ENCODE assay signal across 15 mouse cellular contexts in genomic region chr16:92117337-92118209, GRCm38 (mm10). TPM values are rescaled to one million over a fixed set of nuclear protein-coding genes. Genes with fewer than 3 reads are reported as not detected.
DNase-seq lines count a peak whose midpoint lies in the region; ATAC-seq and TF ChIP-seq lines count a peak whose summit lies in the region.
"Had no signal": no experiment of that assay in that cellular context is flagged by ENCODE, and none has a peak within 500 bp of the region (broad histone marks: within the 10 kb centered on the region; RNA-seq: fewer than 3 reads in every experiment).

No protein-coding gene starts in this region.

- H3K27ac ChIP-seq in heart, embryonic 12.5 days (ENCODE audit: poor library complexity, severe bottlenecking) = no peak overlapping the region
- peak overlapping the region; percentile 83 for H3K27ac ChIP-seq in midbrain, embryonic 15.5 days
- no peak overlapping the region for H3K27ac ChIP-seq in thymus, adult 2 months (ENCODE audit: control insufficient read depth, insufficient read depth, low read length)
- H3K27ac ChIP-seq: stomach, embryonic 15.5 days had no signal

- no peak overlapping the region for H3K9ac ChIP-seq in heart, embryonic 12.5 days
- no peak overlapping the region for H3K9ac ChIP-seq in midbrain, embryonic 15.5 days
- H3K9ac ChIP-seq: kidney, embryonic 15.5 days; lung, embryonic 14.5 days; stomach, embryonic 15.5 days had no signal

- no peaks in the 10 kb centered on the region for H3K27me3 ChIP-seq in heart, embryonic 12.5 days (replicated peaks)
- no peaks in the 10 kb centered on the region for H3K27me3 ChIP-seq in midbrain, embryonic 15.5 days (replicated peaks)
- no peaks in the 10 kb centered on the region for H3K27me3 ChIP-seq in thymus, adult 2 months (ENCODE audit: control insufficient read depth, insufficient read depth, low read length)
- H3K27me3 ChIP-seq: kidney, embryonic 15.5 days; stomach, embryonic 15.5 days had no signal

- 62% methylated on average over 9 of the region's 9 CpGs for WGBS in heart, embryonic 12.5 days
- WGBS in midbrain, embryonic 15.5 days = 44% methylated on average over 9 of the region's 9 CpGs
- whole genome bisulfite sequencing in thymus, adult 2 months = 95% methylated on average over 9 of the region's 9 CpGs

- peak; percentile 19 to 25 for DNase-seq in heart, postnatal 10 days
- DNase-seq in 416B (ENCODE audit: low read depth) (peak; percentile 20), MN1 (ENCODE audit: low spot score) (peak; percentile 94)
- no peak for DNase-seq in thymus, adult 2 months
- no peak for DNase-seq in urinary bladder, postnatal 36 days (ENCODE audit: low spot score in 2 of 2)
- DNase-seq: gastrocnemius, postnatal 25 days; lung, embryonic 14.5 days; right cerebral cortex, postnatal 4 days had no signal

- no peak for TF ChIP-seq CTCF in thymus, adult 2 months (IDR thresholded peaks at IDR 0.05; ENCODE audit: borderline replicate concordance, control insufficient read depth, extremely low read depth, insufficient read depth, low read length, poor library complexity)

- no peak for ATAC-seq in heart, embryonic 12.5 days (ENCODE audit: insufficient number of reproducible peaks, low FRiP score)
- no peak for ATAC-seq in midbrain, embryonic 15.5 days (replicated peaks)

- H3K9me3 ChIP-seq in heart, embryonic 12.5 days (replicated peaks) = no peaks in the 10 kb centered on the region
- H3K9me3 ChIP-seq in midbrain, embryonic 15.5 days = no peaks in the 10 kb centered on the region
- H3K9me3 ChIP-seq: kidney, embryonic 15.5 days; stomach, embryonic 15.5 days had no signal

- H3K4me3 ChIP-seq in heart, embryonic 12.5 days = no peak overlapping the region
- no peak overlapping the region for H3K4me3 ChIP-seq in midbrain, embryonic 15.5 days
- no peak overlapping the region for H3K4me3 ChIP-seq in thymus, adult 2 months (ENCODE audit: control insufficient read depth, insufficient read depth, low read length)
- H3K4me3 ChIP-seq: kidney, embryonic 15.5 days; stomach, embryonic 15.5 days had no signal

- intact Hi-C loops in heart, postnatal 10 days (cut with DNase I) = no loop called here

- peaks cover 6% of the 10 kb centered on the region for H3K36me3 ChIP-seq in heart, embryonic 12.5 days
- H3K36me3 ChIP-seq in midbrain, embryonic 15.5 days (replicated peaks) = no peaks in the 10 kb centered on the region
- H3K36me3 ChIP-seq in thymus, adult 2 months (ENCODE audit: control insufficient read depth, insufficient read depth, low read length) = peaks cover 4% of the 10 kb centered on the region; the same call in 1 of the 2 replicates

- peaks cover 35% of the 10 kb centered on the region for H3K4me1 ChIP-seq in heart, embryonic 12.5 days (replicated peaks)
- peaks cover 34% of the 10 kb centered on the region for H3K4me1 ChIP-seq in midbrain, embryonic 15.5 days
- H3K4me1 ChIP-seq in thymus, adult 2 months (replicated peaks; ENCODE audit: control insufficient read depth, insufficient read depth, low read length) = no peaks in the 10 kb centered on the region
- H3K4me1 ChIP-seq: stomach, embryonic 15.5 days had no signal

- TF ChIP-seq POLR2A in thymus, adult 2 months (IDR thresholded peaks at IDR 0.05; ENCODE audit: control insufficient read depth, extremely low read depth, insufficient read depth, low read length, poor library complexity) = no peak

- H3K4me2 ChIP-seq in heart, embryonic 12.5 days = no peak overlapping the region
- no peak overlapping the region for H3K4me2 ChIP-seq in midbrain, embryonic 15.5 days
- H3K4me2 ChIP-seq: kidney, embryonic 15.5 days; lung, embryonic 14.5 days; stomach, embryonic 15.5 days had no signal

RNA-seq across cellular contexts. Expression of gene Slc5a3, which starts 59.5 kb away (rescaled TPM):
- total RNA-seq in heart, postnatal 10 days (2021) = 1 to 10 TPM; 4.5 to 5.0 TPM
- polyA plus RNA-seq in heart, embryonic 12.5 days (2016; fragmentation: Nextera tagmentation; extraction: Ambion mirVana) = 5.9 and 6.4 TPM in 2 replicates
- polyA plus RNA-seq in midbrain, embryonic 15.5 days (2015; fragmentation: Nextera tagmentation; extraction: Ambion mirVana) = 18.3 and 21.3 TPM in 2 replicates
- polyA plus RNA-seq in thymus, adult 2 months (2012; rRNA removed) = 3.2 and 3.5 TPM in 2 replicates

RNA-seq across cellular contexts. Expression of gene Gm49711, which starts 59.5 kb away (rescaled TPM):
- total RNA-seq in heart, postnatal 10 days (2021) = not detected
- polyA plus RNA-seq in heart, embryonic 12.5 days (2016; fragmentation: Nextera tagmentation; extraction: Ambion mirVana) = 0.15 TPM in 1 of 2 replicates, not detected in the other
- polyA plus RNA-seq in midbrain, embryonic 15.5 days (2015; fragmentation: Nextera tagmentation; extraction: Ambion mirVana) = 0.72 and 0.73 TPM in 2 replicates
- polyA plus RNA-seq in thymus, adult 2 months (2012; rRNA removed) = not detected in 2 replicates
- total RNA-seq: common myeloid progenitor, adult 5-6 weeks; gastrocnemius, postnatal 25 days; megakaryocyte, adult 5-6 weeks had no signal
- polyA plus RNA-seq: lung, embryonic 14.5 days; neural tube, embryonic 11.5 days; stomach, embryonic 15.5 days had no signal

RNA-seq across cellular contexts. Expression of gene Mrps6, which starts 59.5 kb away (rescaled TPM):
- total RNA-seq in heart, postnatal 10 days (2021) = 10 to 100 TPM; 46.8 to 50.3 TPM
- polyA plus RNA-seq in heart, embryonic 12.5 days (2016; fragmentation: Nextera tagmentation; extraction: Ambion mirVana) = 112 and 118 TPM in 2 replicates
- polyA plus RNA-seq in midbrain, embryonic 15.5 days (2015; fragmentation: Nextera tagmentation; extraction: Ambion mirVana) = 156 and 163 TPM in 2 replicates
- 26.2 and 27.2 TPM in 2 replicates for polyA plus RNA-seq in thymus, adult 2 months (2012; rRNA removed)

Comparison
In these comparisons a context has a peak if more than half of its experiments do, and no peak if none do; other contexts are left out.
1. DNase-seq: peak in heart, postnatal 10 days (2 of 2), 416B (single experiment) and MN1 (single experiment); none in thymus, adult 2 months (single experiment) and urinary bladder, postnatal 36 days (0 of 2).